Mouse (Mus musculus) retina, postnatal 1 day (tissue): Measurements from ENCODE around the gene Adad2.

ENCODE experiments used
- DNase-seq: peaks from one replicate; pipeline ENCODE4 v3.0.0-alpha.2; 2012

The Adad2 gene

GRCm38 (mm10) chr8:119612471-119612870 is at the start of gene Adad2:
Gene Adad2, plus strand, starts transcription at chr8:119612747.
- DNase-seq = no peak

- no peak for DNase-seq
Observed at GRCm38 (mm10) chr8:119563849-119564251, 48.7 kb upstream of the Adad2 start.

GRCm38 (mm10) chr8:119566367-119566766 is 46.2 kb upstream of the Adad2 start:
- no peak for DNase-seq

DNA sequence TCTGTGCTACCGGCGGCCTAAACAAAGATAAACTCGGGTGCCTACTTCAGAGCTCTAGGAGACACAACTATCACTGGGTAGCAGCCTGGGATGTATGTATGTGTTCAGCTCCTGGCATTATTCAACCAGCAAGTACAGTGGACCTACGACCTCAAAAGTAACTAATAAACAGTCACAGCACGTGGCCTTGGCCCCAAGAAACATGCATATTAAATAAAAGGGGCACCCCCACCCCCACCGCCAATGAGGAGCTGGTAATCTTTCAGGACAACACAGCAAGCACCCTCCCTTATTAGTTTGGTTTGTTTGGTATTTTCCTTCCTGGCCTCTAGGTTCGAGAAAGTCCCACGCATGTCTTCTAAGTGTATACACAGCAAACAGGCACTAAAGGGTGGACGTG is 44.3 kb upstream of the Adad2 start:
- no peak for DNase-seq

GRCm38 (mm10) chr8:119568951-119569350 is 43.6 kb upstream of the Adad2 start:
- DNase-seq = no peak

- no peak for DNase-seq
Observed at GRCm38 (mm10) chr8:119569881-119570280, 42.7 kb upstream of the Adad2 start.

DNA sequence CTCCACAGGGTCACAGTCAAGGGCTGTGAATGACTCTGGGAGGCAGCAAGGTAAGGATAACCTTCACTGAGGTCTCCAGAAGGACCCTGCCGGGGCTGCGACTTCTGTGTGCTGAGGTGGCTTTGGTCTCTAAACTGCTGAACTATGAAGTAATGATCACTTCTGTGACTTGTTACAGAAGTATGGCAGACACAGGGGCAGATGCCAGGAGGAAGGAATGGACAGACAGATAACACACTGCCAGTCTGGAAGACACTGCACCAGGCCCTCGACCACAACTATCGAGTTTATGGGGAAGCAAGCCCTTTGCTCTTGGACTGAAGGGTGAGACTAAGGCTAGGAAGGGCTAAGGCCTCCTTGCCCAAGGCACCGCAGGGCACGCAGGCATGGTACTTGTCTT is 41.4 kb upstream of the Adad2 start:
- DNase-seq = no peak

- no peak for DNase-seq
Observed at GRCm38 (mm10) chr8:119572411-119572810, 40.1 kb upstream of the Adad2 start.

- DNase-seq = peak; percentile 95
Observed at GRCm38 (mm10) chr8:119574437-119575365, 37.8 kb upstream of the Adad2 start, which contains the start of the genes Hsdl1 and Dnaaf1. Gene Hsdl1, minus strand, starts transcription at chr8:119575183. Gene Dnaaf1, plus strand, starts transcription at chr8:119575235.

DNA sequence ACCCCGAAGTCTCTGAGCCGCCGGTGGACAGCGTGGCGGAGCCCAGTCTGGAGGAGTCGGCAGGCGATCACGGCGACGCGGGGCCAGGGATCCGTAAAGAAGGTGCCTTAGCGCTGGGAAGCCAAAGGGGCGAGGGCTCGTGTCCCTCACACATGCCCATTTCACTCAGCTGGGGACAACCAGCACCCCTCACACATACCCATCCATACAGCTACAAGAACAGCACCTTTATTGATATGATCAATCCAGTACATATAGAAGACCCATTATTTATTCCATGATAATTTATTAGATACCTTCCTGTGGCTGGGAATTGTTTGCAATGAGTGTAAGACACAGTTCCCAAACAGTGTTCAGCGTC is 37.2 kb upstream of the Adad2 start:
- no peak for DNase-seq

DNA sequence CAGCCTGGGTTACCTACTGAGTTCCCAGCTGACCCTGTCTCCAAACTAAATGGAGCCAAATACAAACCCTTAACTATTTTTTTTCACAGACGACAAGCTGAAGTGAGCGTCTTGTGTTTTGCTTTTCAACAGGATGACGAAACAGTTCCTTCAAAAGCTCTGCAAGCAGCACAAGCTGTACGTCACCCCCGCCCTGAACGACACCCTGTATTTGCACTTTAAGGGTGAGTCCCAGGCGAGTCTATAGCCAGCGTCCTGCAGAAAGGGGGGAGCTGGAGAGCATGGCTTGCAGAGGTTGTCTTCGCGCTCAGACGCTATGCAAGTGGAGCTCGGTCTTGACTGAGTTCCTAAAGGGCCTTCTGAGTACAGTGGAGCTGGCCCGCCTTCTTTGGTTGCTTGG is 33.5 kb upstream of the Adad2 start:
- no peak for DNase-seq

DNA sequence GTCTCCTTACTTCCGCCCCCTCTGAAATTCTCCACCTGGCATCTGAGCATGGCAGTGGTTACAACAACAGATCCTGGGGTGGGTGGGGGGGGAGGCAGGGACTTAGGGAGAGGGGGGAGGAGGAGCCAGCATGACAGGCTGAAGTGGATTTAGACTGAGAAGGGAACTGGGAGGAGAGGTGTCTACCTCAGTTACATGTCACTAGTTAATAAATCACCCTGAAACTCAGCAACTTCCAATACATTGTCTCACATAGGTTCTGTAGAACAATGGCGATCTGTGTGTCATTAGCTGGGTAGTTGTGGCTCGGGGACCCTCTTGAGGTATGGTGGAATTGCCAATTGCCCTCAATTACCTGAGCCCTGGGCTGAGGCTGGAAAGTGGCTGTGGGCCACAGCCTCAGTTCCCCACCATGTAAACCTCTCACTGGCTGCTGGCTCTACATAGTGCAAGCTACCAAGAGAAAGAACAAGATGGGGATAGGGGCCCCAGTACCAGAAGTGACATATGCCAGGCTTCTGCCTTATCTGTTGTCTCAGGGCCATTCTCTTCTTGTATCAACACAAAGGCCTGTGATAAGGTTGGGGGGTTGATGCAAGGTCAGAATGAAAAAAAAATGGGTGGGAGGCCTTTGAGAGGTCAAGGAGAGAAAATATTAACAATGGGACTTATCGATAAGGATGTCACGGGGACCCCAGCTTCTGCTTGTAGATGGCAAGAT is 31.9 kb upstream of the Adad2 start:
- no peak for DNase-seq

DNA sequence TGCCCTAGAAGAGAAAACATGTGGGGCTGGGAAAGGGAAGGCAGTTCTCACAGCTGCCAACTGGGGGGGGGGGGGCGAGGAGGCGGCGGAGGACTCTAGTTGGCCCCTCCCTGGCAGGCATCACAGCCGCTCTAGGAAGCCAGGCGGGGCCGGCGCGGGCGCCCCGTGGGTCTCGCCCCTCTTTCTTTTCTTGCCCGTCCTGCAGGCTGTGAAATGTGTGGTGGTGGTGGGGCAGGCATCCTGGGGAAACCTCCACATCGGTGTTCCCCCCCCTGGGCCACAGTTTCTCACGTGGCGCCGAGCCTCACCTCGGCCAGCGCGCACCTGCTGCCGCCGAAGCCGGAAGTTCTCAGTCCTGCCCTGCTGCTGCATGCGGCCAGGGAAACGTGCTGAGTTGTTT is 26.6 kb upstream of the Adad2 start:
- peak; percentile 32 for DNase-seq

- no peak for DNase-seq
Observed at GRCm38 (mm10) chr8:119588321-119588720, 24.2 kb upstream of the Adad2 start.

DNA sequence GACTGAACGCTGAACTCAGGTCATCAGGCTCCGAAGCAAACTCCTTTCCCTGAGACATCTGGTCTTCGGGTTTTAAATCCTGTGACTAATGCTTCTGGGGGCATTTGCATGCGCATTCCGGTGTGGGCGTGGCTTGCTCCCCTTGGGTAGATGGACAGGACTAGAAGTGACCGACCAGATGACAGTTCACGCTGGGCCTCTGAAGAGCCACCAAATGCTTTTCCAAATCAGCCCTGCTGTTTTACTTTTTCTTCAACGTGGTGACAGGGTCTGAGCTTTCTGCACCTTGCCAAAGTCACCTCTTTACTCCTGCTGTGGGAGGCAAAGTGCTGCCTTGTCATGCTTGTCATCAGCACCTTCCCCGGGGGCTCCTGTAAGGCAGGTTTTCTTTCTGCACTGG is 23.7 kb upstream of the Adad2 start:
- peak; percentile 45 for DNase-seq

DNA sequence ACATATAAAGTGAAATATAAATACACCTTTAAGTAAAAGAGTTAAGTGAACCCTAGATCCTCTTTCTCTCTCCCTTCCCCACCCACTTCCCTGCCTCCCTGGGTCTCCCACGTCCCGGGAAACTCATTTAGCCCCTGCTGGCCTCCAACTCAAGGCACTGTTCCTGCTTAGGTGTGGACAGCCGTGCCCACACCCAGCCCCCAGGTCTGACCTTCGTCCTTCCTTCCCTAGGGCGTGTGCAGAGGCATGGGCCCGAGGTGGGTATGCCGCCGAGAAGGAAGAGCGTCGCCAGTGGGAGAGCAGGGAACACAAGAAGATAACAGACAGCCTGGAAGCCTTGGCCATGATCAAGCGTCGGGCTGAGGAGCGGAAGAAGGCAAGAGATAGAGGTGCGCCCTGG is 22.2 kb upstream of the Adad2 start:
- no peak for DNase-seq

DNA sequence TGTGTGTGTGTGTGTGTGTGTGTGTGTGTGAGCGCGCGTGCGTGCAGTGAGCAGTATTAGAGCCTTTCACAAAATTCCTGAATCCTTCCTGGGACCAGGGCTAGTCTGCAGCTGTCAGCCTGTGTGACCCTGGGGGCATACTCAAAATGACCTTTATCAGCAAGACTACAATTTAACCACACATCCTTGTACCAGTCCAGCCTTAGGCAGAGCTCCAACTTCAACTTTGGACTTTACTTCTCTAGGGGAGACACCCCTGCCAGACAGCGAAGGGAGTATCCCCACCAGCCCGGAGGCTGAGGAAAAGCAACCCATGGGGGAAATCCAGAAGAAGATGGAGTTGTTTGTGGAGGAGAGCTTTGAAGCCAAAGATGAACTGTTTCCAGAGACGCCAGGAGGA is 21.1 kb upstream of the Adad2 start:
- DNase-seq = no peak

DNA sequence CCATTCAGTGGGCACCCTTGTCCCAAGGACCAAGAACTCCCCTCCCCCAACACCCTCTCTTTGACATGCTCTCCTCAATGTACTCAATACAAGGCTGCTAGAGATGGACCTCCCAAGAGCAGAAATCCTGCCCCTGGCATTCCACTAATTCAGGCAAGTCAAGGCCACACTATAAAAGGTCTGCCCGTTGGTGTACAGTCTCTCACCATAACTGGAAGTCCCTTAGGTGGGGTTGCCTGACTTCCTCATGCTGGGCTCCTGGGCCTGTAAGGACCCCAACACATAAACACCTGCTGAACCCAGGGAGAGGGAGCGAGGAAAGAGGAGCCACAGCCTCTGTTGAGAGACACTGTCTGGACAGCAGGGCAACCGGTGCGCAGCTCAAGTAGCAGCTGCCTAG is 8.8 kb upstream of the Adad2 start:
- DNase-seq = no peak

DNA sequence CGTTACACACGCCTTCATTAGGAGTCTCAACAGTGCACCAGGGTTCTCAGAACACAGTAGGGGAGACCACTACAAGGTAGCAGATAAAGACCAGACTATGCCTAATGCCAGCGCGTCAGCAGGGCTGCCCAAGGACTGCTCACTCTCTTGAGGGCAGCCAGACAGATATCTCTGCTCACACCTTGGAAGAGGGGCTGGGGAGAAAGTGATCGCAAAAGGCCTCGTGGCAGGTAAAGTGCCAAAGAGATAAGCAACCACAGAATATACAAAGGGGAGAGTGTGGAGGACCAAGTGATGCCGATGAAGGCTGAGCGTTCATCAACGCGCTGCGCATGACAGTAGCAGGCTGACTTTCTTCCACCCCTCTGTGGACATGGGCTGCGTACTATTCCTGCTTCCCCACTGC is 8.1 kb upstream of the Adad2 start:
- DNase-seq = no peak

DNA sequence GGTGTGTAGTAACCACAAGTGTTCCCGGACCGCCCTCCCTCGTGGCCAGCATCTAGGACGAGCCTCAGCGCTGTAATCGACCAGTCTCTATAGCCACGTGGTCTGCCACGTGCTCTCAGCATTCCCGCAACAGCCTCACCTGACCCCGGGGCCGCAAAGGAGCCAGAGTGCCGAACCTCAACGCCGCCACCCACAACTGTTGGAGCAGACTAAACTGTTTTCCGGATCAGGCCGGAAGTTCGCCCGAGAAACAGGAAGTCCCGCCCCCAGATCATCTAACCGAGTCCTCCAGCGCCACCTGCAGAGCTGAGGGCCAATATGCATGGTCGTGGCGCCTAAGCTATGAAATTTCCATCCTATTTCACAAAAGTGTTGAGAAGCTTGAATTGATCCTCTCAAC is 7.6 kb upstream of the Adad2 start, which contains the start of gene Taf1c:
Gene Taf1c (minus strand): TSS at position 227 of the 400 bp plus-strand sequence.
- peak; percentile 95 for DNase-seq

- DNase-seq = peak; percentile 36
Observed at GRCm38 (mm10) chr8:119606224-119606623, 6.3 kb upstream of the Adad2 start.

GRCm38 (mm10) chr8:119615096-119615495 is 2.5 kb downstream of the Adad2 start:
- DNase-seq = no peak

GRCm38 (mm10) chr8:119616358-119616757 is 3.8 kb downstream of the Adad2 start:
- no peak for DNase-seq

GRCm38 (mm10) chr8:119616811-119617210 is 4.3 kb downstream of the Adad2 start:
- no peak for DNase-seq
